25 mouse cellular contexts compared by ENCODE assay signal in genomic region chr17:30276477-30276876, GRCm38 (mm10).
DNase-seq lines count a peak whose midpoint lies in the region; ATAC-seq lines count a peak whose summit lies in the region.
"Had no signal": no experiment of that assay in that cellular context is flagged by ENCODE, and none has a peak within 500 bp of the region (broad histone marks: within the 10 kb centered on the region; RNA-seq: fewer than 3 reads in every experiment).

No protein-coding gene starts in this region.

- no peak overlapping the region for H3K27ac ChIP-seq in hindbrain, embryonic 14.5 days
- H3K27ac ChIP-seq in hindbrain, embryonic 10.5 days: no peak overlapping the region
- H3K27ac ChIP-seq: forebrain, embryonic 10.5 days; forebrain, embryonic 13.5 days; heart, adult 2 months; heart, embryonic 10.5 days; heart, embryonic 13.5 days had no signal

- H3K36me3 ChIP-seq in hindbrain, embryonic 14.5 days (replicated peaks; ENCODE audit: control insufficient read depth, insufficient read depth): 0 out of 2 replicates have a peak, but pooled peaks cover 6% of the 10 kb centered on the region
- H3K36me3 ChIP-seq in hindbrain, embryonic 10.5 days: no peaks in the 10 kb centered on the region
- peaks cover 28% of the 10 kb centered on the region for H3K36me3 ChIP-seq in megakaryocyte, embryonic 14.5 days (replicated peaks; ENCODE audit: low read length)
- H3K36me3 ChIP-seq: forebrain, embryonic 10.5 days had no signal

- no peak overlapping the region for H3K9ac ChIP-seq in hindbrain, embryonic 14.5 days
- H3K9ac ChIP-seq: forebrain, embryonic 13.5 days; heart, embryonic 13.5 days had no signal

- H3K9me3 ChIP-seq in hindbrain, embryonic 14.5 days (ENCODE audit: control insufficient read depth, low read length): no peaks in the 10 kb centered on the region
- H3K9me3 ChIP-seq in hindbrain, embryonic 10.5 days: no peaks in the 10 kb centered on the region
- no peaks in the 10 kb centered on the region for H3K9me3 ChIP-seq in megakaryocyte, embryonic 14.5 days
- H3K9me3 ChIP-seq: forebrain, embryonic 13.5 days; G1E; heart, embryonic 10.5 days; heart, embryonic 13.5 days had no signal

- no peak for DNase-seq in hindbrain, embryonic 14.5 days (ENCODE audit: low spot score)
- no peak for DNase-seq in hindbrain, embryonic 10.5 days (ENCODE audit: low spot score)
- peak; percentile 6 for DNase-seq in T-cell, adult 2 months (ENCODE audit: low spot score)
- no peak for DNase-seq in heart, postnatal 14 days
- DNase-seq: adrenal gland, adult 8-10 months; adrenal gland, postnatal 25 days; B cell, adult 2 months; cerebellum, adult 11-12 months; cerebellum, adult 8-10 months; cerebellum, postnatal 36 days; embryo, embryonic 11 days; gastrocnemius, postnatal 10 days; gastrocnemius, postnatal 36 days; heart, adult 2 months had no signal

- peak; percentile 65 for ATAC-seq in hindbrain, embryonic 14.5 days (ENCODE audit: low FRiP score)
- ATAC-seq in megakaryocyte, adult 5-6 weeks (ENCODE audit: poor library complexity, severe bottlenecking): no peak
- 0 out of 2 replicates have a peak, but pooled peaks have one; percentile 9 for ATAC-seq in megakaryocyte-erythroid progenitor cell, adult 5-6 weeks (replicated peaks; ENCODE audit: low FRiP score, low TSS enrichment, poor library complexity, severe bottlenecking)
- ATAC-seq: forebrain, embryonic 13.5 days; forebrain, embryonic 16.5 days; Patski had no signal

- H3K27me3 ChIP-seq in hindbrain, embryonic 14.5 days (ENCODE audit: control insufficient read depth, insufficient read depth, low read length): no peaks in the 10 kb centered on the region
- H3K27me3 ChIP-seq in hindbrain, embryonic 10.5 days (ENCODE audit: insufficient read depth, poor library complexity, severe bottlenecking): no peaks in the 10 kb centered on the region
- no peaks in the 10 kb centered on the region for H3K27me3 ChIP-seq in megakaryocyte, embryonic 14.5 days (replicated peaks)
- H3K27me3 ChIP-seq: CH12.LX; heart, embryonic 13.5 days; Patski had no signal

- 87% methylated on average over 4 of the region's 4 CpGs for WGBS in hindbrain, embryonic 14.5 days
- WGBS in hindbrain, embryonic 10.5 days: 86% methylated on average over 4 of the region's 4 CpGs

- H3K4me1 ChIP-seq in hindbrain, embryonic 14.5 days (replicated peaks; ENCODE audit: control insufficient read depth, insufficient read depth, low read length): peaks cover 14% of the 10 kb centered on the region
- peaks cover 29% of the 10 kb centered on the region for H3K4me1 ChIP-seq in hindbrain, embryonic 10.5 days (replicated peaks)
- peaks cover 37% of the 10 kb centered on the region for H3K4me1 ChIP-seq in megakaryocyte, embryonic 14.5 days

- no peak overlapping the region for H3K4me3 ChIP-seq in hindbrain, embryonic 14.5 days (replicated peaks; ENCODE audit: low read length)
- H3K4me3 ChIP-seq in hindbrain, embryonic 10.5 days: no peak overlapping the region
- peak overlapping the region; percentile 20 for H3K4me3 ChIP-seq in megakaryocyte, embryonic 14.5 days (replicated peaks)
- H3K4me3 ChIP-seq: forebrain, embryonic 10.5 days; forebrain, embryonic 13.5 days; heart, adult 2 months; heart, embryonic 10.5 days; heart, embryonic 13.5 days had no signal

- no peak overlapping the region for H3K4me2 ChIP-seq in hindbrain, embryonic 14.5 days (replicated peaks)
- H3K4me2 ChIP-seq: forebrain, embryonic 13.5 days; heart, embryonic 13.5 days had no signal

- intact Hi-C loops in heart, postnatal 14 days (cut with DNase I): no loop called here
